Mouse (Mus musculus) heart, embryonic 10.5 days (tissue): Measurements from ENCODE around the gene Polr2a. TPM values are rescaled to one million over a fixed set of nuclear protein-coding genes. Genes with fewer than 3 reads are reported as not detected.
A peak's percentile ranks its signal among the peaks of the same experiment; 100 is the strongest.

Experiments
- DNase-seq: peaks from one replicate; pipeline ENCODE4 v3.0.0-alpha.2; 2017; ENCODE audit warnings: low spot score
- H3K27ac ChIP-seq: fragments of 300-500 bp; sonication (generic); 2 replicates; pipeline ENCODE4 v1.5.1; 2016; ENCODE audit warnings: mild to moderate bottlenecking
- H3K27me3 ChIP-seq: fragments of 300-500 bp; sonication (generic); 2 replicates; pipeline ENCODE4 v1.6.1; 2016; ENCODE audit warnings: mild to moderate bottlenecking; ENCODE audit not compliant: poor library complexity, insufficient read depth, severe bottlenecking
- H3K36me3 ChIP-seq: fragments of 300-500 bp; sonication (generic); 2 replicates; pipeline ENCODE4 v1.6.1; 2016; ENCODE audit warnings: mild to moderate bottlenecking, moderate library complexity
- H3K4me1 ChIP-seq: fragments of 300-500 bp; sonication (generic); 2 replicates; pipeline ENCODE4 v1.6.1; 2016; ENCODE audit warnings: mild to moderate bottlenecking
- H3K4me3 ChIP-seq: fragments of 300-500 bp; sonication (generic); 2 replicates; pipeline ENCODE4 v1.5.1; 2016; ENCODE audit warnings: mild to moderate bottlenecking, moderate library complexity
- H3K9me3 ChIP-seq: fragments of 300-500 bp; sonication (generic); 2 replicates; pipeline ENCODE4 v1.6.1; 2016; ENCODE audit warnings: mild to moderate bottlenecking, moderate library complexity
- WGBS: fragments of 180-500 bp; shearing (Covaris S2); methylation state at CpG from one replicate; pipeline ENCODE4 v1.1.7; 2016; 5-methylcytosine and 5-hydroxymethylcytosine counted together
- polyA plus RNA-seq: library from polyadenylated mRNA; unstranded; fragments of >200 nt; fragmentation: Nextera tagmentation; extraction: Ambion mirVana; gene quantifications from 2 replicates; pipeline ENCODE4 v1.2.1, GENCODE M21; 2016

Gene Polr2a
- polyA plus RNA-seq, 1 experiment from 2014 or later: 29.6 TPM

DNA sequence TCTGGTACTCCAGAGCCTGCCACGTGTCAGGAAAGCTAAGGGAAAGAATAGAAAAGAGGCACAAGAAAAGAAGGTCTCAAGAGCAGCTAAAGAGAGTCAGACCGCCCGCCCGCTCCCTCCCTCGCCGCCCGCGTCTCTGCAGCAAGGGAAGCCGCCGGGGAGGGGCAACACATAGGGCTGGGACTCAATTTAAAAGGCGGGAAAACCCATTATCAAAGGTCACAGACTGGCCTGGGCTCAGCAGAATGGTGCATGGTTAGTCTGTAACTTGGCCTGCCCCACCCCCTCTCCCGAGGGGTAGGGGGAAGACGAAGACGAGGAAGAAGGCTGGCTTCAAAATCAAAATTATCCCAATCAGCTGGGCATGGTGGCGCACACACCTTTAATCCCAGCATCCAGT, 39.8 kb downstream of the Polr2a start:
- 26% methylated on average over 15 of the region's 15 CpGs for WGBS
- no peaks in the 10 kb centered on the region for H3K9me3 ChIP-seq
- peaks cover 26% of the 10 kb centered on the region for H3K4me1 ChIP-seq
- peak overlapping the region; percentile 64; the same call in 1 of the 2 replicates for H3K27ac ChIP-seq
- H3K4me3 ChIP-seq: 0 out of 2 replicates have a peak overlapping the region, but pooled peaks have one; percentile 3
- DNase-seq: peak; percentile 88
- no peaks in the 10 kb centered on the region for H3K36me3 ChIP-seq
- H3K27me3 ChIP-seq: no peaks in the 10 kb centered on the region

- no peak overlapping the region for H3K4me3 ChIP-seq
- no peaks in the 10 kb centered on the region for H3K9me3 ChIP-seq
- DNase-seq: no peak
- no peaks in the 10 kb centered on the region for H3K36me3 ChIP-seq
- peaks cover 30% of the 10 kb centered on the region for H3K4me1 ChIP-seq
- no peak overlapping the region for H3K27ac ChIP-seq
- WGBS: 60% methylated on average over 4 of the region's 4 CpGs
- no peaks in the 10 kb centered on the region for H3K27me3 ChIP-seq
Observed at GRCm38 (mm10) chr11:69716953-69717352, 41.5 kb downstream of the Polr2a start.

GRCm38 (mm10) chr11:69715929-69716328, 42.5 kb downstream of the Polr2a start:
- Histone ChIP-seq H3K27ac (peak overlapping the region; percentile 62; the same call in 1 of the 2 replicates), H3K4me3 (peak overlapping the region; percentile 18; the same call in 1 of the 2 replicates), H3K9me3 (no peaks in the 10 kb centered on the region), H3K36me3 (no peaks in the 10 kb centered on the region), H3K4me1 (peaks cover 30% of the 10 kb centered on the region), H3K27me3 (no peaks in the 10 kb centered on the region)
- WGBS: 23% methylated on average over 5 of the region's 5 CpGs
- DNase-seq: peak; percentile 79

- no peaks in the 10 kb centered on the region for H3K27me3 ChIP-seq
- no peak for DNase-seq
- H3K4me3 ChIP-seq: peak overlapping the region; percentile 18; the same call in 1 of the 2 replicates
- H3K4me1 ChIP-seq: peaks cover 30% of the 10 kb centered on the region
- WGBS: 48% methylated on average over 9 of the region's 9 CpGs
- no peaks in the 10 kb centered on the region for H3K36me3 ChIP-seq
- H3K27ac ChIP-seq: peak overlapping the region; percentile 62; the same call in 1 of the 2 replicates
- H3K9me3 ChIP-seq: no peaks in the 10 kb centered on the region
Observed at GRCm38 (mm10) chr11:69715482-69715881, 43.0 kb downstream of the Polr2a start.

GRCm38 (mm10) chr11:69714636-69715329, 43.7 kb downstream of the Polr2a start:
- H3K9me3 ChIP-seq: no peaks in the 10 kb centered on the region
- H3K4me1 ChIP-seq: peaks cover 32% of the 10 kb centered on the region
- peak overlapping the region; percentile 39; the same call in 1 of the 2 replicates for H3K27ac ChIP-seq
- WGBS: 68% methylated on average over 18 of the region's 18 CpGs
- H3K36me3 ChIP-seq: no peaks in the 10 kb centered on the region
- no peak for DNase-seq
- H3K27me3 ChIP-seq: no peaks in the 10 kb centered on the region
- H3K4me3 ChIP-seq: no peak overlapping the region

DNA sequence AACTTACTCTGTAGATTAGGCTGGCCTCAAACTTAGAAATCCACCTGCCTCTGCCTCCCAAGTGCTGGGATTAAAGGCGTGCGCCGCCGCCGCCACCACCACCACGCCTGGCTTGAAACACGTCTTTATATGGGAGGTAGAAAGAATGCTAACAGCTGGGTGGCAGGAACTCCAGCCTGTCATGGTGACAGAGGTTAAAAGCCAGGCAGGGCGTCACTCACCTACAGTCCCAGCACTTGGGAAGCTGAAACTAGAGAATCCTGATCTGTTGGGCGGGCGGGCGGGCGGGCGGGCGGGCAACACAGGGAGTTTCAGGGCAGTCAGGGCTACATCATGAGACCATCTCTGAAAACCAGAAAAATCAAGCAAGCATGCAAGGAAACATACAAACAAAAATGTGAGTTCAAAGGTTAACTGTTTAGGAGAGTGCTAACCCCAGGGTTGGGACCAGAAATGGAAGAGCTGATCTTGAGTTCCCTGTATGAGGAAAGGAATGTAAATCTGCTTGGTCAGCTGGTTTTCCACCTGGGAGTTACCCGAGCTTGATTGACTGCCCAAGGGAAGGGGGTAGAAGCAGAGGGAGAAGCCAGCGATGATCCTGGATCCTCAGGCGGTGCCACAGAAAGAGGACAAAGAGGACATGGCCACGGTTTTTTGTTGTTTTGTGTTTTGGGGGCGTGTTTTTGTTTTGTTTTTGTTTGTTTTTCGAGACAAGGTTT, 45.3 kb downstream of the Polr2a start:
- Histone ChIP-seq H3K4me1 (peaks cover 41% of the 10 kb centered on the region), H3K36me3 (no peaks in the 10 kb centered on the region)

GRCm38 (mm10) chr11:69711082-69711481, 47.4 kb downstream of the Polr2a start:
- no peaks in the 10 kb centered on the region for H3K27me3 ChIP-seq
- H3K4me1 ChIP-seq: peaks cover 35% of the 10 kb centered on the region
- WGBS: 77% methylated on average over 2 of the region's 2 CpGs
- no peak overlapping the region for H3K27ac ChIP-seq
- no peaks in the 10 kb centered on the region for H3K36me3 ChIP-seq
- no peak for DNase-seq
- H3K9me3 ChIP-seq: no peaks in the 10 kb centered on the region
- H3K4me3 ChIP-seq: no peak overlapping the region

More for the DNA sequence above, 45.3 kb downstream of the Polr2a start:
- no peaks in the 10 kb centered on the region for H3K9me3 ChIP-seq
- H3K4me3 ChIP-seq: no peak overlapping the region
- H3K27ac ChIP-seq: no peak overlapping the region
- no peak for DNase-seq
- H3K27me3 ChIP-seq: no peaks in the 10 kb centered on the region
- WGBS: 66% methylated on average over 20 of the region's 20 CpGs

DNA sequence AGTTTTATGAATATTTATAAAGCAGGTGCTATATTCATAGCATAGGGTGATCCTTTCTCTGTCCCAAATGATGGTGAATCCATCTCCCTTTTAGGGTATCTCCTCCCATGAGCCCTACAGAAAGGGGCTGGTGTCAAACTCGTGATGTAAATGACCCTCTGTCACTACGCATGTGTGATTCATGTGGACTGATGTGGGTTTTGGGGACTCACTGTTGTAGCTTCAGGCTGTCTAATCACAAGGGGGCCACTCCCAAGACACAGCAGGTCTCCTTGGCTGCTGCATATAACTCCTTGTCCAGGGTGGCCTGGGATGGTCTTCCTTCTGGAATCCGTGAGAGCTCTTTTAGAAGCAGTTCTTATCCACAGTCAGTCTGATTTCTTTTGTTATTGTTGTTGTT, 48.0 kb downstream of the Polr2a start:
- Histone ChIP-seq H3K4me1 (peaks cover 28% of the 10 kb centered on the region), H3K27me3 (no peaks in the 10 kb centered on the region), H3K9me3 (no peaks in the 10 kb centered on the region), H3K27ac (no peak overlapping the region), H3K4me3 (no peak overlapping the region), H3K36me3 (no peaks in the 10 kb centered on the region)
- WGBS: 78% methylated on average over 3 of the region's 3 CpGs
- DNase-seq: no peak

DNA sequence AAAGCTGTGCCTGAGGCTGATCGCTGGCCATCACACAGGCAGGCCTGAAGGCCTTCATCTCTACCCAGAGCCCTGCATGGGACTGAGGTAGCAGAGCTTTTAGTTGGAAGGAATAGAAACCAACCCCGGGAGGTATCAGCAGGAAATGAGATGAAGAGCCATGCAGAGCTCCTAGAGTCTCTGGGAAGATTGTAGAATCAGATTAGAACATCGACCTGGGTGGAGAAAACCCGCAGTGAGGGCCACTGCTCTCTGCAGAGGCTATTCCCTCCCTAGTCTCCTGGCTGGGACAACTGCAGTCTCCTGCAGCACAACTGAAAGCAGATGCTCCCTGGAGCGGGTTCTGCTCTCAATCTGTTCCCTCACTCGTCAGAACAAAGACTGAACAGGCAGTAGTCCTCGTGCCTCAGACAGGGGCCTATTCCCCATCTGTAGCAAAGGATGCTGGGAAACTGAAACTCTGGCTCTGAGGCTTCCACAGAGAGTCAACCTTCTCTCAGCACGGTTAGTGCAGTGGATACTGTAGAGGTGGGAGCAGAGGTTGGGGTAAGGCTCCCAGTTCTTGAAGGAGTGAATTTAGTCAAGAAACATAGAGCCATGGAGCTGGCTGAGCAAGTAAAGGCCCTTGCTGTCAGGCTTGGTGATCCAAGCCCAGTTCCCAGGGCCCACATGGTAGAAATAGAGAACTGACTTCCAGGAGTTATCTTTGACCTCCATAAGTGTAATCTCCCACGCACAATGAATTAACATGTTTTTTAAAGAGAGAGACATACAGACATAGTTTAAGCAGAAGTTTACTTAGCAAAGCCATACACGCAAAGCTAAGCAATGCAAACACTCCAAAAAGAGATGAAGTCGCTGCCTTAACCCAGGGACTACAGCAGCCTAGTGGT, 48.6 kb downstream of the Polr2a start:
- no peaks in the 10 kb centered on the region for H3K36me3 ChIP-seq
- 47% methylated on average over 11 of the region's 11 CpGs for WGBS
- H3K9me3 ChIP-seq: no peaks in the 10 kb centered on the region
- no peak for DNase-seq
- H3K4me1 ChIP-seq: peaks cover 24% of the 10 kb centered on the region
- no peaks in the 10 kb centered on the region for H3K27me3 ChIP-seq
- no peak overlapping the region for H3K4me3 ChIP-seq
- peak overlapping the region; percentile 70 for H3K27ac ChIP-seq

DNA sequence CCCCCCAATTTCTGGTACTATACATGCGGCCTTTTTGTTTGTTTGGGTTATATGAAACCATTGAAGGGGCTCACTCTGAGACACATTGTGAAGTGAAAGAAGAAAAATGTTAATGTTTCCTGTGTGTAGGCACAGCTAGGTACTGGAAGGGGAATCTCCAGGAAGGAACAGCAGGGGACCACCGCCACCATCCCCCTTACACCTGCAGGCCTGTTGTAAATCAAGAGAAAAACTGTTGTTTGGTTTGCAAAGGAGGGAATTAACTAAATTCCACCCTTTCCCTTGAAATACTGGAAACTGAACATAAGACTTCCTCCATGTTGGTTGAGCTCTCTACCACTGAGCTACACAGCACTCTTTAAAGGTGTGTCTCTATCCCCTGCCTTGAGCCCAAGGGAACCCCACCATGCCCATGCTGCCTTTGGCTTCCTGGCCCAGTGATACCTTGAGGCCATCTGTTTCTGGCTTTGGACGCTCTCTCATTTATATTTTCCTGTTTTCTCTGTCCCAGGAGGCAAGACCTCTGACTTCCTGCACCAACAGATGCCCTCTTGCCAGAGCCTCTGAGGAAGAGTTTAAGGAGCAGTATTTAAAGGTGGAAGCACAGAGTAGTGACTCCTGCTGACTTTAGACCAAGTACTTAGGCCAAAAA, 49.7 kb downstream of the Polr2a start:
- 0 out of 2 replicates have a peak overlapping the region, but pooled peaks have one; percentile 70 for H3K27ac ChIP-seq
- H3K9me3 ChIP-seq: no peaks in the 10 kb centered on the region
- H3K4me1 ChIP-seq: peaks cover 20% of the 10 kb centered on the region
- H3K27me3 ChIP-seq: no peaks in the 10 kb centered on the region
- 79% methylated on average over 3 of the region's 3 CpGs for WGBS
- H3K36me3 ChIP-seq: no peaks in the 10 kb centered on the region
- DNase-seq: no peak
- no peak overlapping the region for H3K4me3 ChIP-seq

DNA sequence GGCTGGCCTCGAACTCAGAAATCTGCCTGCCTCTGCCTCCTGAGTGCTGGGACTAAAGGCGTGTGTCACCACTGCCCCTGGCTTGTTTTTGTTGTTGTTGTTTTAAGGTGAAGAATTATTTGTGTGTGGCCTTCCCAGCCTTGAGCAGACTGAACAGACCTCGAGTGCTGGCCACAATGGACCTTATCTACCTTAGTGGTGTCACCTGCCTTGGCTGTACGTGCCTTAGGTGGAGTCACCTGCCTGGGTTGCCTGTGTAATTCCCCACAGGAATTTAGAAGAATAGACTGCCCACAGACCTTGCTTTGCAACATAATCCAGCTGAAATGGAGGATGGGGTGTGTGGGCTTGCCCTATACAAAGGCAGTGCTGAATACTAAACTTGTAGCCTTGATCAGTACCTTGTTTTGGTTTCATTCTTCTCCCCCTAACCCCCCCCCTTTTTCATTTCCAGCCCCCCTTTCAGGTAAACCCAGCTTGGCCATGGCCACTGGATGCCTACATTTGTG, 50.5 kb downstream of the Polr2a start:
- DNase-seq: no peak
- 83% methylated on average over 4 of the region's 4 CpGs for WGBS

GRCm38 (mm10) chr11:69707480-69707847, 51.0 kb downstream of the Polr2a start:
- H3K27me3 ChIP-seq: no peaks in the 10 kb centered on the region
- no peak overlapping the region for H3K4me3 ChIP-seq
- WGBS: 88% methylated on average over 4 of the region's 4 CpGs

More for the DNA sequence above, 50.5 kb downstream of the Polr2a start:
- Histone ChIP-seq H3K4me1 (peaks cover 16% of the 10 kb centered on the region), H3K36me3 (no peaks in the 10 kb centered on the region), H3K27ac (no peak overlapping the region), H3K9me3 (no peaks in the 10 kb centered on the region), H3K27me3 (no peaks in the 10 kb centered on the region), H3K4me3 (no peak overlapping the region)

More at GRCm38 (mm10) chr11:69707480-69707847, 51.0 kb downstream of the Polr2a start:
- Histone ChIP-seq H3K9me3 (no peaks in the 10 kb centered on the region), H3K27ac (no peak overlapping the region), H3K4me1 (peaks cover 16% of the 10 kb centered on the region), H3K36me3 (no peaks in the 10 kb centered on the region)
- no peak for DNase-seq
